Mouse (Mus musculus) midbrain, postnatal 0 days (tissue): Measurements from ENCODE around the gene Hsdl2. TPM values are rescaled to one million over a fixed set of nuclear protein-coding genes. Genes with fewer than 3 reads are reported as not detected.

ENCODE experiments used
- ATAC-seq: fragments of 200-750 bp; cut with Nextera tagmentation; 2 replicates; pipeline ENCODE4 v1.8.0; 2017; ENCODE audit warnings: moderate number of reproducible peaks, mild to moderate bottlenecking, moderate TSS enrichment, moderate library complexity; ENCODE audit not compliant: low FRiP score
- DNase-seq: peaks from one replicate; pipeline ENCODE4 v3.0.0-alpha.2; 2015; ENCODE audit warnings: low spot score
- H3K27ac ChIP-seq: fragments of 300-500 bp; sonication (generic); 2 replicates; pipeline ENCODE4 v1.5.1; 2014; ENCODE audit warnings: low read depth, mild to moderate bottlenecking, low read length, mixed read lengths
- H3K27me3 ChIP-seq: fragments of 300-500 bp; sonication (generic); 2 replicates; pipeline ENCODE4 v1.6.1; 2014; ENCODE audit warnings: low read length, control low read depth, mixed read lengths; ENCODE audit not compliant: insufficient read depth
- H3K36me3 ChIP-seq: fragments of 300-500 bp; sonication (generic); 2 replicates; pipeline ENCODE4 v1.6.1; 2014; ENCODE audit warnings: low read length, control low read depth, mixed read lengths; ENCODE audit not compliant: insufficient read depth
- H3K4me1 ChIP-seq: fragments of 300-500 bp; sonication (generic); 2 replicates; pipeline ENCODE4 v1.6.1; 2014; ENCODE audit warnings: mild to moderate bottlenecking, control low read depth, antibody characterized with exemption, low read length, mixed read lengths; ENCODE audit not compliant: insufficient read depth
- H3K4me2 ChIP-seq: fragments of 300-500 bp; sonication (generic); 2 replicates; pipeline ENCODE4 v1.6.1; 2014; ENCODE audit warnings: low read depth, mild to moderate bottlenecking, low read length, mixed read lengths; ENCODE audit not compliant: poor library complexity, severe bottlenecking
- H3K4me3 ChIP-seq: fragments of 300-500 bp; sonication (generic); 2 replicates; pipeline ENCODE4 v1.5.1; 2014; ENCODE audit warnings: low read depth, mild to moderate bottlenecking, low read length, moderate library complexity
- H3K9ac ChIP-seq: fragments of 300-500 bp; sonication (generic); replicated peaks from 2 replicates; pipeline ENCODE4 v1.6.1; 2014; ENCODE audit warnings: mild to moderate bottlenecking, low read length, moderate library complexity, mixed read lengths; ENCODE audit not compliant: poor library complexity, severe bottlenecking
- H3K9me3 ChIP-seq: fragments of 300-500 bp; sonication (generic); 2 replicates; pipeline ENCODE4 v1.6.1; 2016; ENCODE audit warnings: low read length, control low read depth
- CTCF ChIP-seq: IDR thresholded peaks from 2 replicates; pipeline ENCODE4 v1.5.1; 2016; ENCODE audit warnings: antibody characterized with exemption, mild to moderate bottlenecking
- WGBS: fragments of 180-500 bp; shearing (Covaris S2); extraction: QIAGEN DNeasy Blood & Tissue Kit; methylation state at CpG from one replicate; pipeline ENCODE4 v1.1.7; 2014; 5-methylcytosine and 5-hydroxymethylcytosine counted together
- polyA plus RNA-seq: library from polyadenylated mRNA; unstranded; fragments of >200 nt; fragmentation: Nextera tagmentation; extraction: Ambion mirVana; gene quantifications from 2 replicates; pipeline ENCODE4 v1.2.1, GENCODE M21; 2015
- total RNA-seq: library from RNA; depleted of rRNA; stranded (reverse); fragments of >200 nt; gene quantifications from 2 replicates; pipeline ENCODE4 v1.2.3, GENCODE M21; 2014

The Hsdl2 gene
- total and polyA plus RNA-seq, 2 experiments from 2014 or later: 27.7 to 33.0 TPM

DNA sequence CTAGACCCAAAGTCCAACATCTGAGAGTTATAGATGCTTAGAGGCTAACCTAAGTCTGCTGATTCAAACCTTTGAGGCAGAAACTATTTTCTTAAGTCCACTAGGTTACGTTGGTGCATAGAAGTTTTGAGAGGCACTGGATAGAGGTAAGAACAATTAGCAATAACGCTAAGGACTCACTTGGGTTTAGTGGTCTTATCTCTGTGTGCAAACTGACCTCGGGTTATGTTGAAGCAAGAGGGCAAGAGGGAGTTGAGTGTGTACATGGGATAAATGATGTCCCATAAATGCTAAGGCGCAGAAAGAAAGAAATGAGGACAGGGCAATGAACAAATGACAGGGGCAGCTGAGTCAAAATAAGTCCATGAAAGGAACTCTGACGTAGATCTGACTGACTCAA is 67.8 kb downstream of the Hsdl2 start:
- Histone ChIP-seq H3K4me3 (no peak overlapping the region), H3K9me3 (no peaks in the 10 kb centered on the region), H3K4me2 (no peak overlapping the region), H3K36me3 (no peaks in the 10 kb centered on the region), H3K4me1 (no peaks in the 10 kb centered on the region), H3K27me3 (no peaks in the 10 kb centered on the region), H3K27ac (no peak overlapping the region), H3K9ac (no peak overlapping the region)
- DNase-seq (no peak), ATAC-seq (no peak)
- WGBS: 95% methylated on average over 5 of the region's 5 CpGs
- TF ChIP-seq CTCF: no peak

DNA sequence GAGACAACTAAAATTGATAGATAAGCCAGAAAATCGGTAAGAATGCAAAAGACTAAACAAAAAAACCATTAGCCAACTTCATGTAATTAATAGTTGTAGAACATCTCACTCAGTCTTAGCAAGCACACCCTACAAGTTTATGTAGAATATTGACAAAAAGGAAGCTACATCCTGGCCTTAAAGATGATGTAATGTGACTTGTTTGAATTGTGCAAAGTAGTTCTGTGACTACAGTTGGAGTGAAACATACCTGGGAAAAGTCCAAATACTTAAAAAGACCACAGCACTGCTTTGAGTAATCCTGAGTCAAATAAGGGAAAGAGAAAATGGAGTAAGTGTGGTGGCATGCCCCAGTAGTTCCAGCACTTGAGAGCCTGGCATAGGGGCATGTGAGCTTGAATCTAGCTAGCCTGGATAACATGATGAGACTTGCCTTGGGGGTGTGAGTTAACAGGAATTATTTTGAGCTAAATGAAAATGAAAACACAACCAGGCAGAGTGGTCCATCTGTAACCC is 70.9 kb downstream of the Hsdl2 start:
- no peak overlapping the region for H3K27ac ChIP-seq
- no peak overlapping the region for H3K9ac ChIP-seq
- TF ChIP-seq CTCF: no peak
- 92% methylated on average over 1 of the region's 1 CpGs for WGBS
- DNase-seq (no peak), ATAC-seq (no peak)
- no peaks in the 10 kb centered on the region for H3K4me1 ChIP-seq
- H3K27me3 ChIP-seq: no peaks in the 10 kb centered on the region
- no peak overlapping the region for H3K4me2 ChIP-seq
- no peaks in the 10 kb centered on the region for H3K9me3 ChIP-seq
- no peaks in the 10 kb centered on the region for H3K36me3 ChIP-seq
- no peak overlapping the region for H3K4me3 ChIP-seq

DNA sequence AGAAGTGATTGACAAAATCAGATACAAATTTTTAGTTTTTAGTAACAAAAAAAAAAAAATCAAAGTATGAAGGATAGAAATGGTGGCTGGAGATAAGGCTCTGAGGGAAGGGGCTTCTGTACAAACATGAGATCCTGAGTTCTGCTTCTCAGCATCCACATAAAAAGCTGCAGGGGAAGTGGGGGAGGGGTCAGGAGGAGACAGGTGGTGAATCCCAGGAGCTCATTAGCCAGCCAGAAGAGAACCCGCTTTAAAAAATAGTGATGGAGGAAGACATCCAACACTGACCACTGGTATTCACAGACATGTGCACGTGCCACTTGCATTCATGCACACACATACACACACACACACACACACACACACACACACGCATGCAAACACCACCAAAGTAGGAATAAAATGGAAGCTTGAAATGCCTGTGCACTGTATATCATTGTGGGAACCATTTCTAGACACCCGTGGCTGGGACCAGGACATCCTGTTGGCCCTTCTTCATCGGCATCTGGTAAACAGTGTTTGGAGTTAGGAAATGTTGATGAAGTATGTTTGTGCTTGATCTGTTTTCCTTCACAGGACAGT is 74.8 kb downstream of the Hsdl2 start:
- no peaks in the 10 kb centered on the region for H3K36me3 ChIP-seq
- no peak overlapping the region for H3K27ac ChIP-seq
- WGBS: 83% methylated on average over 5 of the region's 5 CpGs
- no peak overlapping the region for H3K4me2 ChIP-seq
- no peaks in the 10 kb centered on the region for H3K4me1 ChIP-seq
- H3K4me3 ChIP-seq: no peak overlapping the region
- no peak overlapping the region for H3K9ac ChIP-seq
- H3K27me3 ChIP-seq: no peaks in the 10 kb centered on the region
- TF ChIP-seq CTCF: no peak
- DNase-seq (no peak), ATAC-seq (no peak)
- no peaks in the 10 kb centered on the region for H3K9me3 ChIP-seq

DNA sequence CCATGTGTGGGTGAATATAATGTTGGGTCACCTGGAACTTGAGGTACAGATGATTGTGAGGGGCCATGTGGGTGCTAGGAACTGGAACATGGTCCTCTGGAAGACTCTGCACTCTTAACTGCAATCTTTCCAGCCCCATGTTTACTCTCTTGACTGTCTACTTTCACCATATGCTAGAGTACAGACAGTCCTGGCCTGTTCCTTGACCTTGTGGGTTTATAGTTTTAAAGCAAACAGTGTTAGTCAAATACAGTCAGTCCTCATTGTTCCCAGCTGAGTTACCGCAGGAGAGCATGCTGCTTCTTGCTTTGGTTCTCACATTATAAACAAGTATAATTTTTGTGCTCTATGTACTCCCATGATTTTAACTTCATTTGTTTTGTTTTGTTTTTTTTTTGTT is 80.8 kb downstream of the Hsdl2 start:
- TF ChIP-seq CTCF: no peak
- Histone ChIP-seq H3K4me1 (no peaks in the 10 kb centered on the region), H3K36me3 (no peaks in the 10 kb centered on the region), H3K27me3 (no peaks in the 10 kb centered on the region), H3K4me2 (no peak overlapping the region), H3K4me3 (no peak overlapping the region), H3K9ac (no peak overlapping the region), H3K27ac (no peak overlapping the region), H3K9me3 (no peaks in the 10 kb centered on the region)
- DNase-seq (no peak), ATAC-seq (no peak)
- 90% methylated on average over 1 of the region's 1 CpGs for WGBS

DNA sequence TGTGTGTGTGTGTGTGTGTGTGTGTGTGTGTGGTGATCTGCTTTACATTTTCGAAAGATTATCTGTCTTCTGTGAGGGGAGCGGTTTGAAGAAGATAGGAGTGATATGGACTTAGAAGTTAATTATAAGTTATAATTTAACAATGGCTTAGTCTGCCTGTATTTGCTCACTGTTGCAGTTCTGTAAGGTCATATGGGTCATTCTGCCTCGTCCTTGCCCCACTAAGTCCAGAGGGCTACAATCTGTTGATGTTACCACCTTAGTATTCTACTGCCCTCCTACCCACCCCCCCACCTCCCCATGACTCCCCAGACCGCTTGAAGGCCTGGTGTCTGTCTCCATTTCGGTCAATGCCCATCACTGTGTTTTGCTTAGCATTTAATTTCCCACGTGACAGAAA is 82.1 kb downstream of the Hsdl2 start:
- DNase-seq: no peak
- Histone ChIP-seq H3K4me1 (no peaks in the 10 kb centered on the region), H3K9me3 (no peaks in the 10 kb centered on the region), H3K27me3 (no peaks in the 10 kb centered on the region), H3K4me2 (no peak overlapping the region), H3K9ac (no peak overlapping the region), H3K4me3 (no peak overlapping the region), H3K27ac (no peak overlapping the region), H3K36me3 (no peaks in the 10 kb centered on the region)
- no peak for ATAC-seq
- no peak for TF ChIP-seq CTCF
- WGBS: 92% methylated on average over 6 of the region's 6 CpGs

DNA sequence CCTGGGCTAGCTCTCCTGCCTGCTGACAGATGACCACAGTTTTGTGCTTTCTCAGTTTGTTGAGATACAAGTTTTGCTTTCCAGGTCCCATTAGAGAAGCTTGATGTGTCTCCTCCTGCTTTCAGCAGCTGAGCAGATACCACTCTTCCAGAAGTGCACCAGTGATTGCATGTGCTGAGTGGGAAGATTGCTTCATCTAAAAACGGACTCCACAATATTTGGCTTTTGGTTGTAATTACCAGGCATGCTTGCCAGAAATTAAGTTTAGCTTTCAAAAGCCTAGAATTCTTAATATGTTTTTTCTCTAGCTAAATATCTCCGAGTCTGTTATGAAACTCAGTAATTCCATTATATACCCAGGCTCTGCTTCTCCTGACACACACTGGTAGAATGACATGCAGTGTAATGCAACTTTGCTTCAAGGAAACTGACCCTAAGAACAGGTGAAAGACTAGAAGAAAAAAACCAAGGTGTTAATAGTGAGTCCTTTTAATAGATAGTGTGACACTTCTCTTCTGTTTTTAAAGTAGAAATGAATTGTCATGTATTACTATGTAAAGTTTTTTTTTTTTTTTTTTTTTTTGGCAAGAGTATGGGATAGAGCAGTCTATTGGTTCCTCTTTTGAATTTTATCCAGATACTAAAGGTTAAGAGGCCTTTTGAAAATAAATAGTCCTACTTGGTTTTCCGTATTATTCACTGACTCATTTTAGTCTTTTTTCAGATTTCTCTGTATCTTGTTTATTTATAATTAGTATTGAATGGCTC is 85.4 kb downstream of the Hsdl2 start:
- no peak for DNase-seq

More for the DNA sequence above, 85.4 kb downstream of the Hsdl2 start:
- Histone ChIP-seq H3K27ac (no peak overlapping the region), H3K4me2 (no peak overlapping the region), H3K9me3 (no peaks in the 10 kb centered on the region), H3K4me1 (no peaks in the 10 kb centered on the region), H3K36me3 (no peaks in the 10 kb centered on the region), H3K27me3 (no peaks in the 10 kb centered on the region), H3K9ac (no peak overlapping the region), H3K4me3 (no peak overlapping the region)
- WGBS: 86% methylated on average over 3 of the region's 3 CpGs
- no peak for TF ChIP-seq CTCF
- ATAC-seq: no peak
